Mouse (Mus musculus) liver, adult 10 weeks (tissue): ENCODE results near the gene Tstd1. TPM values are rescaled to one million over a fixed set of nuclear protein-coding genes. Genes with fewer than 3 reads are reported as not detected.

Experiments
- polyA plus RNA-seq: library from polyadenylated mRNA; stranded (reverse); fragments of 350-450 nt; fragmentation: Illumina TruSeq; extraction: RNeasy Lipid Tissue Mini Kit (QIAGEN cat#74804); gene quantifications from one replicate; pipeline ENCODE4 v1.2.3, GENCODE M21; 2014; ENCODE audit warnings: low read depth, low replicate concordance

Gene Tstd1
- 10.0 TPM for polyA plus RNA-seq

DNA sequence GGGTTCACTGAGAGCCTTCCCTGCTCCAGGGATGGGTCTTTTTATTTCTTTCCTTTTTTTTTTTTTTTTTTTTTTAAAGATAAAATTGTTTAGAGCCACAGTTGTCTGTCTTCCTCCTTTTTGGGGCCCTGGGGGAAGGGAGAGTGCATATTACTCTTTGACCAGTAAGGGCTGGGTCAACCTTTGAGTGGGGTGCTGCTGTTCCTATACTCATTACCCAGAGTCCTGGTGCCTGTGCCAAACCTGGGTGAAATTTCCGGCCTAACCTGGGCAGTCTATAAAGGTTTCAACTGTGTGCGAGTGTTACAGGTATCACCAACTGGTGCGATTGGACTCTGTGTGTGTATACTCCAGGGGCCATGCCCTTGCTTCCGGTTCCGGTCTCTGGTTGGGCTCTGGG, at the start of gene Tstd1:
TSS of gene Tstd1 (plus strand) at position 213 of the 400 bp plus-strand sequence.

DNA sequence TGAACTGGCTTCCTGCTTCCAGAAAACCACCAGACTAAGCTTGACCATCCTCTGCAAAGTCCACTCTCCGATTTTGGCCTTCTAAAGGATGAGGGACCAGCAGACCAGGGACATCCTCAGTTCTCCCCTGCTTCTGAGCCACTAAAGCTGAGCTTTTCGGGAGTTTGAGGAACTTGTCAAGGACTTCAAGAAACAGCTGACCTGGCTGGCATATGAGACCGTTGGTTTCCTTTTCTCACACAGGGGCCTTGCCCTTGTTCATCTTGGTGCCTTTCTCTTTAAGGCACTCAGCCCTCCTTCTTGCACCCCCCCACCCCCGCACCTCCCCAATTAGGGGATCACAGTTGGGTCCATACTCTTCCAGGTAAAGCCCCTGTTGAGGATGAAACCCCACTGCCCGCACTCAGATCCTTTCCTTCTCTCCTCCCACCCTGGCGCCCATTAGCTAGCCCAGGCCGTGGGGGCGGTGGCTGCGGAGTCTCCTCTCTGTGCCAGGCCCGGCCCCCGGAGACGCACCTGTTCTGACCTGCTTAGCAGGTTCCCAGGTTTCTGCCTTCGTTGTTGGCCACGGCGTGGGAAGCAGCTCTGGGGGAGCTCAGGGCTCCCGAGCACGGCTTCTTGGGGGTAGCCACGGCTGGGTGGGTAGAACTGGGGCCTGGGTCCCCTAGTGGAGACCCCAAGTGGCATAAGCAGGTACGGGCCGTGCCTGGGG, 48.7 kb upstream of the Tstd1 start, which contains the start of gene Nectin4:
TSS of gene Nectin4 (plus strand) at position 255 of the 712 bp plus-strand sequence.

DNA sequence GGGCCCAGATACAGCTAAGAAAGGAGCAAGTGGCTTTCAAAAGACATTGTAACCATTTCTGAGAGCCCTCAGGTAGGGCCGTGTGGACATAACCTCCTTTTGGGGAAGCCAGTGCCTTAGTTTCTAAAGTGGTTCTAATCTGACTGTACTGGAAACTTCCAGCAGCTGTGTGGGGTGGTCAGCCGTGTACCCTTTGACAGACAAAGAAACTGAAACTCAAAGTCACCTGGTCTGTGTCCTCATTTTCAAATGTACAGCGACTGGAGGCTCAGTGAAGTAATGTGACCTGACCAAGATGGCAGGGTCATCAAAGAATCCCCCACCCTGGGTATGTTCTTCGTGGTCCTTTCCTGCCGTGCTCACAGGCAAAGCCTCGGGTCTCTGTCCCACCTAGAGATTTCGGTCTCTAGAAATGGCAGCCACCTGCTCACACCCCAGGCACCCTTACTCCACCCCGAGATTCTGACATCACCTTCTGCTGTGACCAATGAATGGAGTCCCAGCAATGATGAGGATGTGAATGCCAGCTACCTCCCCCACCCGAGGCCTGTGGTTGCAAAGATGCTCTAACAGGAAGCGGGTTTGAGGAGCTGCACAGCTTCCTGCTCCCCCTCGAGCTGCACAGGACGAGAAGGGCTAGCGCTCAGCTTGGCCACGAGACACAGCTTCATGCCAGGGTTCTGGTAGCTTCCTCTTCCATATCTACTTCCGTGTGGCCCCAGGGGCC, 30.1 kb upstream of the Tstd1 start, which contains the start of gene Arhgap30:
TSS of gene Arhgap30 (plus strand) at position 579 of the 727 bp plus-strand sequence.

DNA sequence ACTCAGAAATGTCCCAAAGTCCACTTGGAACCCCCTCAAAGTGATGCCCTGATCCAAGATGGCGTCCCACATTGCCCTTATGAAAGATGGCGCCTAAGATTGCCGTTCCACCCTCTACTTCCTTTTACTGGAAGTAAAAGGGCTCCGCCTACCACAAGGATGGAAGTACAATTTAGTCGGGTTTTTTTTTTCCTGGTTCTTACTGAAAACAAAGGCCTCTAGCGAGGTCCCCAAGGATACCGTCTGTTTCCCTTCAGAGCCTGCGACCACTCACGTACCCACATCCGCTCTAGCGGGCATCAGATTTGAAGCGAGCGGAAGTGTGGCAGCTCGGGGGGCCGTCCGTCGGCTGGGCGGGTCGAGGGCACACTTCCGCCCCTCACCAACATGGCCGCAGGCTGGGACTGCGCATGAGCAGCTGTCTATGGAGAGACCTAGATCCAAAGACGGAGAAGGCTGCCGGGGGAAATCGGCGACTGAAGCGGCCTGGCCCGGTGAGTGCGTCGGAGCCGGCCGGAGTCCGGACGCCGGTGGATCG, 7.7 kb upstream of the Tstd1 start, which contains the start of gene Usf1:
TSS of gene Usf1 (plus strand) at position 367 of the 538 bp plus-strand sequence.

DNA sequence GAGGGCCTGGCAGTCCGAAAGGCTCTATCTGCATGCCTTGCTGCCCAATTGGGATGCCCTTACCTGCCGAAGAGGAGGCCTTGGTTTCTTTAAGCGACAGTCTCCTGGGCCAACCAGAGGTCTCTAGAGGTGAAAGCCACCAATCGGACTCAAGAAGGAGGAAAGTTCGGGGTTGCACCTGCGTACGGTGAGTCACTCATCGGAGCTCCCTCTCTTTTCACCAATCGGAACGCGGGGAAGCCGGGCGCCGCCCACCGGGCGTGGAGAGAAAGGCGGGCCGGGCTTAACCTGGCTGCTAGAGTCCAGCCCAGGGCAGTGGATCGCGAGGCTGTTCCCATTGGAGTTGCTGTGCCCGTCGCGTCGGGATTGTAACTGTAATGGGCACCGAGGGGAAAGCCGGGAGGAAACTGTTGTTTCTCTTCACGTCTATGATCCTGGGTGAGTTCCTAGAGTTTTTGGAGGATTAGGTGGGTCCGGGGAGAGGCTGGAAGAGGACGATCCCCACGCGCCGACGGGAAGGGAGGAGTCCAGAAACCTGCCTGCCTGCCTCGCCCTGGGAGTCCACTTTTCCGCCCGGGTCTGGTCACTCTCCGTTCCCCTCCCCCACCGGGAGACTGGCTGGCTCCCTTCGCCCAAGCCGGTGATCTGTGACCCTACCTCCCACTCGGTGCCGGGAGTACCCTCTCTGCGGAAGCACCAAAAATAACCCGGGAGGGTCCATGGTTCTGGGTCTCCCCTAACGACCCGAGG, 18.8 kb downstream of the Tstd1 start, which contains the start of gene F11r:
TSS of gene F11r (plus strand) at position 272 of the 750 bp plus-strand sequence.

Other genes with a start within 250 kb of the Tstd1 start
- gene Pcp4l1, start 222.6 kb upstream of the Tstd1 start, polyA plus RNA-seq, result 14.7 TPM
- 117 TPM for gene Nr1i3, start 204.9 kb upstream of the Tstd1 start, polyA plus RNA-seq
- 1.2 TPM for gene Tomm40l, start 196.4 kb upstream of the Tstd1 start, polyA plus RNA-seq
- 7,804 TPM for gene Apoa2, start 193.8 kb upstream of the Tstd1 start, polyA plus RNA-seq
- gene Fcer1g, start 184.5 kb upstream of the Tstd1 start, polyA plus RNA-seq, result 20.2 TPM
- gene Adamts4, start 168.5 kb upstream of the Tstd1 start, polyA plus RNA-seq, result not detected
- 74.6 TPM for gene Ndufs2, start 167.5 kb upstream of the Tstd1 start, polyA plus RNA-seq
- gene B4galt3, start 148.5 kb upstream of the Tstd1 start, polyA plus RNA-seq, result 3.7 TPM
- 6.1 TPM for gene Ppox, start 137.7 kb upstream of the Tstd1 start, polyA plus RNA-seq
- 10.9 TPM for gene Usp21, start 130.9 kb upstream of the Tstd1 start, polyA plus RNA-seq
- 85.2 TPM for gene Ufc1, start 123.8 kb upstream of the Tstd1 start, polyA plus RNA-seq
- gene Dedd, start 89.7 kb upstream of the Tstd1 start, polyA plus RNA-seq, result 7.6 TPM
- gene Nit1, start 73.2 kb upstream of the Tstd1 start, polyA plus RNA-seq, result 61.0 TPM
- 29.2 TPM for gene Pfdn2, start 73.2 kb upstream of the Tstd1 start, polyA plus RNA-seq
- not detected for gene Klhdc9, start 58.1 kb upstream of the Tstd1 start, polyA plus RNA-seq
- not detected for gene Nectin4, start 48.8 kb upstream of the Tstd1 start, polyA plus RNA-seq
- 1.6 TPM for gene Arhgap30, start 29.9 kb upstream of the Tstd1 start, polyA plus RNA-seq
- 2.3 TPM for gene Usf1, start 7.6 kb upstream of the Tstd1 start, polyA plus RNA-seq
- gene F11r, start 18.7 kb downstream of the Tstd1 start, polyA plus RNA-seq, result 33.1 TPM
- gene Alyref2, start 84.6 kb downstream of the Tstd1 start, polyA plus RNA-seq, result 1.1 TPM
- gene Itln1, start 116.4 kb downstream of the Tstd1 start, polyA plus RNA-seq, result not detected
- not detected for gene Cd244a, start 140.3 kb downstream of the Tstd1 start, polyA plus RNA-seq
- gene Ly9, start 188.5 kb downstream of the Tstd1 start, polyA plus RNA-seq, result 1.8 TPM
- 0.42 TPM for gene Slamf7, start 234.2 kb downstream of the Tstd1 start, polyA plus RNA-seq